ENCODE assay signal across 16 mouse cellular contexts in the genomic region with DNA sequence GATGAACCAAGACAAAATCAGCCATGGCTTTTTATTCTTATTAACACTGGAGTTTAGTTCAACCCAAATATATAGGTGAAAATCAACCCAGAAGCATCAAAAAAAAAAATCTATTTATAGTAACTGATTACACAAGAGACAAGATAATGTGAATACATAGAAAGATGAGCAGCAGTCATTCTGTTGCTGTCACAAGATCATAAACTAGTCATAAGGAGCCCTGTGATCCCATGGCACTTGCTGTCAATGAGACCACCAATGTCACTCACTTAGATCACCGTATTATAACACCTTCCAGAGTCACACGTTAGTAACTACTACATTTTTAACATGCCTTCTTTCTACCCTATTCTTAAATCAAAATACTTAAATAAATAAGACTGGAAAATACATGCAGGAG.
A peak's percentile ranks its signal among the peaks of the same experiment; 100 is the strongest.
DNase-seq lines count a peak whose midpoint lies in the region; ATAC-seq and TF ChIP-seq lines count a peak whose summit lies in the region.
"Had no signal": no experiment of that assay in that cellular context is flagged by ENCODE, and none has a peak within 500 bp of the region (broad histone marks: within the 10 kb centered on the region; RNA-seq: fewer than 3 reads in every experiment).

No protein-coding gene starts in this region.

- TF ChIP-seq CTCF in midbrain, postnatal 0 days (IDR thresholded peaks at IDR 0.05) = no peak
- no peak for TF ChIP-seq CTCF in bone marrow macrophage, adult 2 months (IDR thresholded peaks at IDR 0.05; ENCODE audit: low read depth, low read length)

- no peaks in the 10 kb centered on the region for H3K9me3 ChIP-seq in midbrain, embryonic 14.5 days (ENCODE audit: control insufficient read depth, low read length)
- H3K9me3 ChIP-seq in midbrain, postnatal 0 days (ENCODE audit: low read length) = no peaks in the 10 kb centered on the region
- H3K9me3 ChIP-seq: embryonic facial prominence, embryonic 13.5 days; embryonic facial prominence, embryonic 15.5 days; forebrain, embryonic 10.5 days; forebrain, embryonic 12.5 days had no signal

- TF ChIP-seq POLR2A in bone marrow macrophage, adult 2 months (IDR thresholded peaks at IDR 0.05; ENCODE audit: borderline replicate concordance, low read depth, low read length) = no peak

- H3K27ac ChIP-seq in midbrain, embryonic 14.5 days (replicated peaks; ENCODE audit: low read depth, low read length) = 0 out of 2 replicates have a peak overlapping the region, but pooled peaks have one; percentile 32
- no peak overlapping the region for H3K27ac ChIP-seq in midbrain, postnatal 0 days (ENCODE audit: low read depth, low read length)
- 0 out of 2 replicates have a peak overlapping the region, but pooled peaks have one; percentile 4 for H3K27ac ChIP-seq in bone marrow macrophage, adult 2 months (ENCODE audit: insufficient read depth, low read depth, low read length)
- H3K27ac ChIP-seq in macrophage = peak overlapping the region; percentile 41
- H3K27ac ChIP-seq: embryonic facial prominence, embryonic 13.5 days; embryonic facial prominence, embryonic 15.5 days; forebrain, embryonic 10.5 days had no signal

- H3K79me2 ChIP-seq in macrophage (ENCODE audit: inconsistent target) = no peaks in the 10 kb centered on the region

- H3K9ac ChIP-seq in midbrain, embryonic 14.5 days (replicated peaks; ENCODE audit: low read length) = no peak overlapping the region
- no peak overlapping the region for H3K9ac ChIP-seq in midbrain, postnatal 0 days (replicated peaks; ENCODE audit: low read length, poor library complexity, severe bottlenecking)
- H3K9ac ChIP-seq: embryonic facial prominence, embryonic 13.5 days; embryonic facial prominence, embryonic 15.5 days; forebrain, embryonic 12.5 days had no signal

- 67% methylated on average over 2 of the region's 2 CpGs for WGBS in midbrain, embryonic 14.5 days
- WGBS in midbrain, postnatal 0 days = 67% methylated on average over 2 of the region's 2 CpGs
- WGBS in macrophage (ENCODE audit: missing documents) = 71% methylated on average over 2 of the region's 2 CpGs

- ATAC-seq in midbrain, embryonic 14.5 days (ENCODE audit: low FRiP score, low TSS enrichment) = no peak
- no peak for ATAC-seq in midbrain, postnatal 0 days (ENCODE audit: low FRiP score)

- H3K4me3 ChIP-seq in midbrain, embryonic 14.5 days (replicated peaks; ENCODE audit: low read depth, low read length) = no peak overlapping the region
- H3K4me3 ChIP-seq in midbrain, postnatal 0 days (ENCODE audit: low read depth, low read length) = no peak overlapping the region
- H3K4me3 ChIP-seq in bone marrow macrophage, adult 2 months (ENCODE audit: insufficient read depth, low read length) = no peak overlapping the region
- H3K4me3 ChIP-seq in macrophage (ENCODE audit: inconsistent target) = no peak overlapping the region
- H3K4me3 ChIP-seq: embryonic facial prominence, embryonic 13.5 days; embryonic facial prominence, embryonic 15.5 days; erythroblast, embryonic 14.5 days; forebrain, embryonic 10.5 days; forebrain, embryonic 12.5 days had no signal

- no peaks in the 10 kb centered on the region for H3K36me3 ChIP-seq in midbrain, embryonic 14.5 days (ENCODE audit: control insufficient read depth, insufficient read depth, low read length)
- H3K36me3 ChIP-seq in midbrain, postnatal 0 days (ENCODE audit: insufficient read depth, low read length) = no peaks in the 10 kb centered on the region
- H3K36me3 ChIP-seq in macrophage (ENCODE audit: inconsistent target) = no peaks in the 10 kb centered on the region
- H3K36me3 ChIP-seq: embryonic facial prominence, embryonic 13.5 days; embryonic facial prominence, embryonic 15.5 days; forebrain, embryonic 12.5 days had no signal

- peaks cover 13% of the 10 kb centered on the region for H3K4me1 ChIP-seq in midbrain, embryonic 14.5 days (ENCODE audit: control insufficient read depth, insufficient read depth, low read length)
- H3K4me1 ChIP-seq in midbrain, postnatal 0 days (ENCODE audit: insufficient read depth, low read length) = no peaks in the 10 kb centered on the region
- peaks cover 36% of the 10 kb centered on the region for H3K4me1 ChIP-seq in bone marrow macrophage, adult 2 months (ENCODE audit: control insufficient read depth, insufficient read depth, low read length)
- H3K4me1 ChIP-seq: embryonic facial prominence, embryonic 15.5 days had no signal

- H3K27me3 ChIP-seq in midbrain, embryonic 14.5 days (ENCODE audit: control insufficient read depth, insufficient read depth, low read length) = no peaks in the 10 kb centered on the region
- H3K27me3 ChIP-seq in midbrain, postnatal 0 days (ENCODE audit: insufficient read depth, low read length) = no peaks in the 10 kb centered on the region
- H3K27me3 ChIP-seq: embryonic facial prominence, embryonic 13.5 days; embryonic facial prominence, embryonic 15.5 days; forebrain, embryonic 12.5 days had no signal

- H3K4me2 ChIP-seq in midbrain, embryonic 14.5 days (ENCODE audit: low read length) = no peak overlapping the region
- no peak overlapping the region for H3K4me2 ChIP-seq in midbrain, postnatal 0 days (ENCODE audit: low read depth, low read length, poor library complexity, severe bottlenecking)
- H3K4me2 ChIP-seq: embryonic facial prominence, embryonic 13.5 days; embryonic facial prominence, embryonic 15.5 days; forebrain, embryonic 12.5 days had no signal

- no peak for DNase-seq in midbrain, embryonic 14.5 days
- DNase-seq in midbrain, postnatal 0 days (ENCODE audit: low spot score) = no peak
- DNase-seq in kidney, postnatal 10 days = no peak
- DNase-seq: adrenal gland, adult 2 months; adrenal gland, postnatal 25 days; cerebellum, adult 11 months; cerebellum, adult 8-10 months; cerebellum, adult 9-11 months; embryo, embryonic 11 days had no signal
